Mouse (Mus musculus): ENCODE results near the gene Klrb1a. TPM values are rescaled to one million over a fixed set of nuclear protein-coding genes. Genes with fewer than 3 reads are reported as not detected.
"Not testable (repeated sequence)": the region's sequence is repeated elsewhere in the genome, so short reads cannot be mapped to it uniquely, and the experiment has no call there.

Klrb1a gene
- not detected for polyA plus RNA-seq (2012; fragmentation: generic; extraction: Trizol)
- long read RNA-seq, experiment 1, partial matches to known transcripts, result 0 of 1 reads
- long read RNA-seq, experiment 1, other reads (novel, unspliced or antisense), result 1 of 1 reads
- long read RNA-seq, experiment 2, result 0 reads

DNA sequence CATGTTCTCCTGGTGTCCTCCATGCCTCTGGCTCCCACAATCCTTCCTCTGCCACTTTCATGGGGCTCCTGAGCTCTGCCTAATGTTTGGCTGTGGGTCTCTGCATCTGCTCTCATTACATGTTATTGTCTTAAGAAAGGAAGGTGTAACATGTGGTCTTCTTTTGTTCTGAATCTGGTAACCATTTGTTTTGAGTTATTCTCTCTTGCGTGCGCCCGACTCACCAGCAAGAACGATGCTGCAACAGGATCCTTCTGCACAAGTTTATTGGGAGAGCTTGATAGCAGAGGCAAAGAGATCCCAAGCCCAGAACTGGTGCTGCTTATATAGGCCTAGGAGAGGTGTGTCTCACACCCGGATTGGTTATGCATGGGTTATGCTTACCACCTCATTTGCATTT, at the start of gene Klrb1a:
Gene Klrb1a, minus strand, starts transcription at position 101 of the 400 bp plus-strand sequence.
- H3K79me2 ChIP-seq (ENCODE audit: control insufficient read depth, insufficient read depth), result not testable (repeated sequence)

DNA sequence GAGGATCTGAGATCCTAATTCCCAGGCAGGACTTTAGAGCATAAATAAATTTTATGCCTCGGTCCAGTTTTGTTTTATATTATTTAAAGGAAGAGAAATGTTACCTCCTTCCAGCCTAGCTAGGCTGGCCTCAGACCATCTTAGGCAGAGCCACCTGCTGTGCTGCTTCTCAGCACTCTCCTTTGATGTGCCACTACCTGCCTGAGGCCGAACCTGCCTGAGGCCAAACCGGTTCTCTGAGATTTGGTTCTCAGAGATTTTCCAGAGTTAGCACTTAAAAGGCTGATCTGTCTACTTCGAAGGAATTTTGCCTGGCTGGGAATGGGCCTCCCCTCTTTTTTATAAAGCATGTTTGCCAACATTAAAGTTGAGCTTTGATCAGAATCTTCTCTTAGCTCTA, 46.6 kb upstream of the Klrb1a start:
- no peak overlapping the region for H3K4me3 ChIP-seq (ENCODE audit: insufficient read depth, poor library complexity, severe bottlenecking)
- H3K79me2 ChIP-seq (ENCODE audit: control insufficient read depth, insufficient read depth), result no peaks in the 10 kb centered on the region
- H3K79me3 ChIP-seq (ENCODE audit: low read depth), result no peaks in the 10 kb centered on the region
- H3K36me3 ChIP-seq (ENCODE audit: control insufficient read depth, insufficient read depth), result no peaks in the 10 kb centered on the region
- no peaks in the 10 kb centered on the region for H3K27me3 ChIP-seq (ENCODE audit: control insufficient read depth, insufficient read depth, insufficient read length)
- H3ac ChIP-seq (ENCODE audit: control insufficient read depth, insufficient read length, low read depth), result no peak overlapping the region
- TF ChIP-seq CTCF (IDR thresholded peaks at IDR 0.05; ENCODE audit: control insufficient read depth, insufficient read depth, insufficient read length), result no peak
- TF ChIP-seq MYOG (IDR thresholded peaks at IDR 0.05; ENCODE audit: control insufficient read depth, extremely low read depth, insufficient read length), result no peak
- TF ChIP-seq MYOD1 (IDR thresholded peaks at IDR 0.05; ENCODE audit: control insufficient read depth, insufficient read length, low read depth), result no peak
- no peak for TF ChIP-seq FOSL1 (IDR thresholded peaks at IDR 0.05; ENCODE audit: insufficient read depth, low read length, poor library complexity, severe bottlenecking)
- no peak for TF ChIP-seq CEBPB (IDR thresholded peaks at IDR 0.05; ENCODE audit: low read depth)
- TF ChIP-seq MAX (IDR thresholded peaks at IDR 0.05), result no peak

More for the DNA sequence above, at the start of gene Klrb1a:
- not testable (repeated sequence) for H3K79me3 ChIP-seq (ENCODE audit: low read depth); H3K4me3 ChIP-seq (ENCODE audit: insufficient read depth, poor library complexity, severe bottlenecking); H3K36me3 ChIP-seq (ENCODE audit: control insufficient read depth, insufficient read depth); H3ac ChIP-seq (ENCODE audit: control insufficient read depth, insufficient read length, low read depth); H3K27me3 ChIP-seq (ENCODE audit: control insufficient read depth, insufficient read depth, insufficient read length)

DNA sequence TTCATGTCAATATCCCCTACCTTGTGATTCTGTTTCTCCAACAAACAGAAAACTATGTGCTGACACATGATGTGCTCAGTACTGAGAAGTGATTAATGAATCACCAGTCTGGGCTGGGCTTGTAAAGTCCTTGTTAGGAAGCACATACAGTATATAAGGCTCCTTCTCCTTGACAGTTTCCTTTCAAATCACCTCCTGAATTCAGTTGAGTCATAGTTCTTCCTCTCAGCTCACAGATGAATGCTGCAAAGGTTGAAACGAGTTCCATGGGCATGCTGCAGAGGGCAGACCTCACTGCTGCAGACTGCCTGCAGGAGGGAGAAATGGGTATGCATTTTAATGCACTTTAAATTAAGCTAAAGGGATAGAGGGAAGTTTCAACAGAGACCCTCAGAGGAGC, 38.9 kb upstream of the Klrb1a start, which contains the start of gene Clec2h:
Gene Clec2h, plus strand, starts transcription at position 180 of the 400 bp plus-strand sequence.
- Histone ChIP-seq H3K79me2 (ENCODE audit: control insufficient read depth, insufficient read depth) (no peaks in the 10 kb centered on the region), H3ac (ENCODE audit: control insufficient read depth, insufficient read length, low read depth) (no peak within 1 kb of the TSS), H3K79me3 (ENCODE audit: low read depth) (no peaks in the 10 kb centered on the region), H3K36me3 (ENCODE audit: control insufficient read depth, insufficient read depth) (no peaks in the 10 kb centered on the region), H3K27me3 (ENCODE audit: control insufficient read depth, insufficient read depth, insufficient read length) (no peaks in the 10 kb centered on the region), H3K4me3 (ENCODE audit: insufficient read depth, poor library complexity, severe bottlenecking) (no peak within 1 kb of the TSS)
- TF ChIP-seq MYOD1 (IDR thresholded peaks at IDR 0.05; ENCODE audit: control insufficient read depth, insufficient read length, low read depth) (no peak), USF1 (IDR thresholded peaks at IDR 0.05; ENCODE audit: low read depth) (no peak), FOSL1 (IDR thresholded peaks at IDR 0.05; ENCODE audit: insufficient read depth, low read length, poor library complexity, severe bottlenecking) (no peak), MAX (IDR thresholded peaks at IDR 0.05) (no peak), MYOG (IDR thresholded peaks at IDR 0.05; ENCODE audit: control insufficient read depth, extremely low read depth, insufficient read length) (no peak), CEBPB (IDR thresholded peaks at IDR 0.05; ENCODE audit: low read depth) (no peak), CTCF (IDR thresholded peaks at IDR 0.05; ENCODE audit: control insufficient read depth, insufficient read depth, insufficient read length) (no peak)

- TF ChIP-seq CEBPB (IDR thresholded peaks at IDR 0.05; ENCODE audit: low read depth) (no peak), MYOD1 (IDR thresholded peaks at IDR 0.05; ENCODE audit: control insufficient read depth, insufficient read length, low read depth) (no peak), FOSL1 (IDR thresholded peaks at IDR 0.05; ENCODE audit: insufficient read depth, low read length, poor library complexity, severe bottlenecking) (no peak), MAX (IDR thresholded peaks at IDR 0.05) (no peak), CTCF (IDR thresholded peaks at IDR 0.05; ENCODE audit: control insufficient read depth, insufficient read depth, insufficient read length) (no peak), MYOG (IDR thresholded peaks at IDR 0.05; ENCODE audit: control insufficient read depth, extremely low read depth, insufficient read length) (no peak), USF1 (IDR thresholded peaks at IDR 0.05; ENCODE audit: low read depth) (no peak)
- Histone ChIP-seq H3ac (ENCODE audit: control insufficient read depth, insufficient read length, low read depth) (no peak overlapping the region), H3K4me3 (ENCODE audit: insufficient read depth, poor library complexity, severe bottlenecking) (no peak overlapping the region), H3K27me3 (ENCODE audit: control insufficient read depth, insufficient read depth, insufficient read length) (no peaks in the 10 kb centered on the region), H3K79me2 (ENCODE audit: control insufficient read depth, insufficient read depth) (no peaks in the 10 kb centered on the region), H3K79me3 (ENCODE audit: low read depth) (no peaks in the 10 kb centered on the region), H3K36me3 (ENCODE audit: control insufficient read depth, insufficient read depth) (no peaks in the 10 kb centered on the region)
Measured at GRCm38 (mm10) chr6:128661249-128661648, 37.9 kb upstream of the Klrb1a start.

DNA sequence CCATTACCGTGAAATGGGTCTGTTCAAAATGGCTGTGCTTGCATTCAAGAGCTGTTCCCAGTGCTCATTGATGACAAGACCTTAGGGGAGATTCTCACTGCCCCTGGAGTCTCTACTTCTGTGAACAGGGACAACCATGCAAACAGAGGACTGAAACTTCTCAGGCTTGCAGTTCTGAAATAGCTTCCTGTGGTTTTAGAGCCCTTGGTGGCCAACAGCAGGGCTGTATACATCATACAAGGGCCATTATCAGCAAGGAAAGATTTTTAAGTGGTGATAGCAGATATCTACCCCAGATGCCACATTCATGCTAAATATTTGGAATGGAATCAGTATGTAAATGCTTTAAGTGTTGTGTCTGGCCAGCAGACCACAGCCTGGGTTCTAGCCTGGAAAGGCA, 29.6 kb upstream of the Klrb1a start:
- H3K27me3 ChIP-seq (ENCODE audit: control insufficient read depth, insufficient read depth, insufficient read length), result no peaks in the 10 kb centered on the region
- no peaks in the 10 kb centered on the region for H3K36me3 ChIP-seq (ENCODE audit: control insufficient read depth, insufficient read depth)
- no peak for TF ChIP-seq CTCF (IDR thresholded peaks at IDR 0.05; ENCODE audit: control insufficient read depth, insufficient read depth, insufficient read length)
- no peak for TF ChIP-seq CEBPB (IDR thresholded peaks at IDR 0.05; ENCODE audit: low read depth)
- no peak for TF ChIP-seq MYOG (IDR thresholded peaks at IDR 0.05; ENCODE audit: control insufficient read depth, extremely low read depth, insufficient read length)
- TF ChIP-seq MAX (IDR thresholded peaks at IDR 0.05), result no peak
- no peak for TF ChIP-seq MYOD1 (IDR thresholded peaks at IDR 0.05; ENCODE audit: control insufficient read depth, insufficient read length, low read depth)
- no peak for TF ChIP-seq USF1 (IDR thresholded peaks at IDR 0.05; ENCODE audit: low read depth)
- no peak for TF ChIP-seq FOSL1 (IDR thresholded peaks at IDR 0.05; ENCODE audit: insufficient read depth, low read length, poor library complexity, severe bottlenecking)
- H3K79me2 ChIP-seq (ENCODE audit: control insufficient read depth, insufficient read depth), result no peaks in the 10 kb centered on the region
- no peak overlapping the region for H3ac ChIP-seq (ENCODE audit: control insufficient read depth, insufficient read length, low read depth)
- H3K4me3 ChIP-seq (ENCODE audit: insufficient read depth, poor library complexity, severe bottlenecking), result no peak overlapping the region
- no peaks in the 10 kb centered on the region for H3K79me3 ChIP-seq (ENCODE audit: low read depth)

GRCm38 (mm10) chr6:128650827-128651226, 27.5 kb upstream of the Klrb1a start:
- H3K79me3 ChIP-seq (ENCODE audit: low read depth), result not testable (repeated sequence)

More at GRCm38 (mm10) chr6:128650827-128651226, 27.5 kb upstream of the Klrb1a start:
- H3K79me2 ChIP-seq (ENCODE audit: control insufficient read depth, insufficient read depth); H3ac ChIP-seq (ENCODE audit: control insufficient read depth, insufficient read length, low read depth); H3K27me3 ChIP-seq (ENCODE audit: control insufficient read depth, insufficient read depth, insufficient read length); H3K4me3 ChIP-seq (ENCODE audit: insufficient read depth, poor library complexity, severe bottlenecking); H3K36me3 ChIP-seq (ENCODE audit: control insufficient read depth, insufficient read depth): not testable (repeated sequence)
